Mouse (Mus musculus): ENCODE measurements around the gene Rps8. TPM values are rescaled to one million over a fixed set of nuclear protein-coding genes. Genes with fewer than 3 reads are reported as not detected.

Rps8 gene
- polyA plus RNA-seq, 1 experiment from 2014 or later = 599 TPM

- Histone ChIP-seq H3K27ac (replicated peaks; ENCODE audit: low read depth, low read length) (no peak overlapping the region), H3K4me2 (ENCODE audit: low read length) (no peak overlapping the region), H3K4me1 (ENCODE audit: control insufficient read depth, insufficient read depth, low read length) (no peaks in the 10 kb centered on the region), H3K9me3 (ENCODE audit: control insufficient read depth, low read length) (no peaks in the 10 kb centered on the region), H3K4me3 (replicated peaks; ENCODE audit: low read depth, low read length) (no peak overlapping the region), H3K27me3 (ENCODE audit: control insufficient read depth, insufficient read depth, low read length) (no peaks in the 10 kb centered on the region), H3K36me3 (ENCODE audit: control insufficient read depth, insufficient read depth, low read length) (no peaks in the 10 kb centered on the region), H3K9ac (replicated peaks; ENCODE audit: low read length) (no peak overlapping the region)
- DNase-seq = peak; percentile 62
- 38% methylated on average over 4 of the region's 4 CpGs for WGBS
- ATAC-seq (ENCODE audit: low FRiP score, low TSS enrichment) = no peak
Measured at GRCm38 (mm10) chr4:117140613-117141012, 15.4 kb downstream of the Rps8 start.

- H3K9me3 ChIP-seq (ENCODE audit: control insufficient read depth, low read length) = no peaks in the 10 kb centered on the region
- WGBS = 2% methylated on average over 2 of the region's 2 CpGs
- no peak overlapping the region for H3K9ac ChIP-seq (replicated peaks; ENCODE audit: low read length)
- no peaks in the 10 kb centered on the region for H3K36me3 ChIP-seq (ENCODE audit: control insufficient read depth, insufficient read depth, low read length)
- no peak overlapping the region for H3K4me3 ChIP-seq (replicated peaks; ENCODE audit: low read depth, low read length)
- no peak for ATAC-seq (ENCODE audit: low FRiP score, low TSS enrichment)
- H3K27me3 ChIP-seq (ENCODE audit: control insufficient read depth, insufficient read depth, low read length) = no peaks in the 10 kb centered on the region
- H3K4me2 ChIP-seq (ENCODE audit: low read length) = no peak overlapping the region
- H3K27ac ChIP-seq (replicated peaks; ENCODE audit: low read depth, low read length) = no peak overlapping the region
- peak; percentile 59 for DNase-seq
- no peaks in the 10 kb centered on the region for H3K4me1 ChIP-seq (ENCODE audit: control insufficient read depth, insufficient read depth, low read length)
Measured at GRCm38 (mm10) chr4:117139217-117139612, 16.8 kb downstream of the Rps8 start.

- WGBS = 66% methylated on average over 17 of the region's 17 CpGs
- no peak for DNase-seq
- no peaks in the 10 kb centered on the region for H3K36me3 ChIP-seq (ENCODE audit: control insufficient read depth, insufficient read depth, low read length)
- no peak overlapping the region for H3K4me2 ChIP-seq (ENCODE audit: low read length)
- H3K4me3 ChIP-seq (replicated peaks; ENCODE audit: low read depth, low read length) = no peak overlapping the region
- no peaks in the 10 kb centered on the region for H3K27me3 ChIP-seq (ENCODE audit: control insufficient read depth, insufficient read depth, low read length)
- H3K27ac ChIP-seq (replicated peaks; ENCODE audit: low read depth, low read length) = no peak overlapping the region
- no peak overlapping the region for H3K9ac ChIP-seq (replicated peaks; ENCODE audit: low read length)
- H3K9me3 ChIP-seq (ENCODE audit: control insufficient read depth, low read length) = no peaks in the 10 kb centered on the region
- no peak for ATAC-seq (ENCODE audit: low FRiP score, low TSS enrichment)
- H3K4me1 ChIP-seq (ENCODE audit: control insufficient read depth, insufficient read depth, low read length) = no peaks in the 10 kb centered on the region
Measured at GRCm38 (mm10) chr4:117138295-117139216, 17.5 kb downstream of the Rps8 start.

GRCm38 (mm10) chr4:117136034-117136433, 20.0 kb downstream of the Rps8 start:
- Histone ChIP-seq H3K27ac (replicated peaks; ENCODE audit: low read depth, low read length) (no peak overlapping the region), H3K9ac (replicated peaks; ENCODE audit: low read length) (no peak overlapping the region), H3K27me3 (ENCODE audit: control insufficient read depth, insufficient read depth, low read length) (no peaks in the 10 kb centered on the region), H3K4me1 (ENCODE audit: control insufficient read depth, insufficient read depth, low read length) (peaks cover 18% of the 10 kb centered on the region), H3K4me2 (ENCODE audit: low read length) (no peak overlapping the region), H3K9me3 (ENCODE audit: control insufficient read depth, low read length) (no peaks in the 10 kb centered on the region), H3K36me3 (ENCODE audit: control insufficient read depth, insufficient read depth, low read length) (no peaks in the 10 kb centered on the region), H3K4me3 (replicated peaks; ENCODE audit: low read depth, low read length) (no peak overlapping the region)
- WGBS = 19% methylated on average over 8 of the region's 8 CpGs
- ATAC-seq (ENCODE audit: low FRiP score, low TSS enrichment) = no peak
- DNase-seq = no peak

GRCm38 (mm10) chr4:117134601-117134995, 21.4 kb downstream of the Rps8 start:
- H3K36me3 ChIP-seq (ENCODE audit: control insufficient read depth, insufficient read depth, low read length) = peaks cover 9% of the 10 kb centered on the region; the same call in 1 of the 2 replicates
- no peaks in the 10 kb centered on the region for H3K9me3 ChIP-seq (ENCODE audit: control insufficient read depth, low read length)
- H3K27me3 ChIP-seq (ENCODE audit: control insufficient read depth, insufficient read depth, low read length) = no peaks in the 10 kb centered on the region
- H3K4me1 ChIP-seq (ENCODE audit: control insufficient read depth, insufficient read depth, low read length) = peaks cover 18% of the 10 kb centered on the region
- peak overlapping the region; percentile 26; the same call in 1 of the 2 replicates for H3K27ac ChIP-seq (replicated peaks; ENCODE audit: low read depth, low read length)
- peak overlapping the region; percentile 86 for H3K4me2 ChIP-seq (ENCODE audit: low read length)
- 31% methylated on average over 2 of the region's 2 CpGs for WGBS
- DNase-seq = no peak
- H3K9ac ChIP-seq (replicated peaks; ENCODE audit: low read length) = peak overlapping the region; percentile 24; the same call in 1 of the 2 replicates
- H3K4me3 ChIP-seq (replicated peaks; ENCODE audit: low read depth, low read length) = 0 out of 2 replicates have a peak overlapping the region, but pooled peaks have one; percentile 94
- ATAC-seq (ENCODE audit: low FRiP score, low TSS enrichment) = no peak

- WGBS = 2% methylated on average over 47 of the region's 48 CpGs
- peak; percentile 90 for ATAC-seq (ENCODE audit: low FRiP score, low TSS enrichment)
- peak within 1 kb of the TSS; percentile 94 for H3K4me3 ChIP-seq (replicated peaks; ENCODE audit: low read depth, low read length)
- H3K9ac ChIP-seq (replicated peaks; ENCODE audit: low read length) = peak within 1 kb of the TSS; percentile 82
- H3K4me1 ChIP-seq (ENCODE audit: control insufficient read depth, insufficient read depth, low read length) = peaks cover 18% of the 10 kb centered on the region
- H3K36me3 ChIP-seq (ENCODE audit: control insufficient read depth, insufficient read depth, low read length) = peaks cover 11% of the 10 kb centered on the region; the same call in 1 of the 2 replicates
- DNase-seq = peak; percentile 99
- no peaks in the 10 kb centered on the region for H3K27me3 ChIP-seq (ENCODE audit: control insufficient read depth, insufficient read depth, low read length)
- H3K9me3 ChIP-seq (ENCODE audit: control insufficient read depth, low read length) = no peaks in the 10 kb centered on the region
- peak within 1 kb of the TSS; percentile 86 for H3K4me2 ChIP-seq (ENCODE audit: low read length)
- H3K27ac ChIP-seq (replicated peaks; ENCODE audit: low read depth, low read length) = peak within 1 kb of the TSS; percentile 78
Measured at GRCm38 (mm10) chr4:117133817-117134600, 22.0 kb downstream of the Rps8 start, which contains the start of gene Plk3. Plk3 (minus strand) TSS chr4:117133963.

- peak overlapping the region; percentile 94 for H3K4me3 ChIP-seq (replicated peaks; ENCODE audit: low read depth, low read length)
- 1% methylated on average over 42 of the region's 42 CpGs for WGBS
- peak; percentile 65 for DNase-seq
- ATAC-seq (ENCODE audit: low FRiP score, low TSS enrichment) = peak; percentile 43
- H3K9ac ChIP-seq (replicated peaks; ENCODE audit: low read length) = peak overlapping the region; percentile 82
- H3K27ac ChIP-seq (replicated peaks; ENCODE audit: low read depth, low read length) = peak overlapping the region; percentile 78
- H3K4me2 ChIP-seq (ENCODE audit: low read length) = peak overlapping the region; percentile 86
- no peaks in the 10 kb centered on the region for H3K27me3 ChIP-seq (ENCODE audit: control insufficient read depth, insufficient read depth, low read length)
- H3K4me1 ChIP-seq (ENCODE audit: control insufficient read depth, insufficient read depth, low read length) = peaks cover 18% of the 10 kb centered on the region
- H3K36me3 ChIP-seq (ENCODE audit: control insufficient read depth, insufficient read depth, low read length) = peaks cover 17% of the 10 kb centered on the region
- H3K9me3 ChIP-seq (ENCODE audit: control insufficient read depth, low read length) = no peaks in the 10 kb centered on the region
Measured at GRCm38 (mm10) chr4:117133366-117133796, 22.7 kb downstream of the Rps8 start.

- no peak for ATAC-seq (ENCODE audit: low FRiP score, low TSS enrichment)
- 2% methylated on average over 11 of the region's 11 CpGs for WGBS
Measured at GRCm38 (mm10) chr4:117132794-117133143, 23.3 kb downstream of the Rps8 start.

More at GRCm38 (mm10) chr4:117132794-117133143, 23.3 kb downstream of the Rps8 start:
- Histone ChIP-seq H3K4me3 (replicated peaks; ENCODE audit: low read depth, low read length) (peak overlapping the region; percentile 94), H3K4me2 (ENCODE audit: low read length) (peak overlapping the region; percentile 86), H3K9me3 (ENCODE audit: control insufficient read depth, low read length) (no peaks in the 10 kb centered on the region), H3K9ac (replicated peaks; ENCODE audit: low read length) (peak overlapping the region; percentile 82), H3K36me3 (ENCODE audit: control insufficient read depth, insufficient read depth, low read length) (peaks cover 22% of the 10 kb centered on the region), H3K27ac (replicated peaks; ENCODE audit: low read depth, low read length) (0 out of 2 replicates have a peak overlapping the region, but pooled peaks have one; percentile 33), H3K4me1 (ENCODE audit: control insufficient read depth, insufficient read depth, low read length) (peaks cover 18% of the 10 kb centered on the region), H3K27me3 (ENCODE audit: control insufficient read depth, insufficient read depth, low read length) (no peaks in the 10 kb centered on the region)
- DNase-seq = no peak

Measured in midbrain, embryonic 14.5 days (tissue).